Mouse (Mus musculus) erythroblast, embryonic 14.5 days (primary cell): Measurements from ENCODE around the gene Ermard. TPM values are rescaled to one million over a fixed set of nuclear protein-coding genes. Genes with fewer than 3 reads are reported as not detected.
"Not testable (repeated sequence)": the region's sequence is repeated elsewhere in the genome, so short reads cannot be mapped to it uniquely, and the experiment has no call there.

Experiments used
- H3K27me3 ChIP-seq: 2 replicates; pipeline ENCODE4 v1.6.1; 2012; ENCODE audit warnings: inconsistent platforms; ENCODE audit not compliant: control insufficient read depth
- H3K36me3 ChIP-seq: 2 replicates; pipeline ENCODE4 v1.6.1; 2012; ENCODE audit warnings: mild to moderate bottlenecking, inconsistent platforms; ENCODE audit not compliant: control insufficient read depth
- H3K4me1 ChIP-seq: 2 replicates; pipeline ENCODE4 v1.6.1; 2012; ENCODE audit warnings: inconsistent platforms; ENCODE audit not compliant: control insufficient read depth
- H3K4me3 ChIP-seq: replicated peaks from 2 replicates; pipeline ENCODE3; 2012; ENCODE audit warnings: moderate library complexity, mild to moderate bottlenecking, inconsistent platforms
- H3K9me3 ChIP-seq: 2 replicates; pipeline ENCODE4 v1.6.1; 2012; ENCODE audit warnings: low read length, inconsistent platforms, mixed read lengths; ENCODE audit not compliant: control insufficient read depth
- polyA plus RNA-seq: library from polyadenylated mRNA; stranded (reverse); fragments of >175 nt; gene quantifications from 2 replicates; pipeline ENCODE4 v1.2.3, GENCODE M21; 2012

Gene Ermard
- polyA plus RNA-seq: 0.03 and 0.13 TPM in 2 replicates

- not testable (repeated sequence) for H3K4me1 ChIP-seq, H3K27me3 ChIP-seq, H3K36me3 ChIP-seq, H3K9me3 ChIP-seq, H3K4me3 ChIP-seq
These were observed at the start of gene Ermard, which contains the start of the genes Tcte3 and Gm3448 for GRCm38 (mm10) chr17:15041175-15041729. TSS of gene Ermard (plus strand) at chr17:15041208. TSS of gene Tcte3 (minus strand) at chr17:15041488. TSS of gene Gm3448 (minus strand) at chr17:15041537.

- H3K4me1 ChIP-seq, H3K9me3 ChIP-seq, H3K27me3 ChIP-seq, H3K4me3 ChIP-seq, H3K36me3 ChIP-seq: not testable (repeated sequence)
These were observed 48.4 kb upstream of the Ermard start for GRCm38 (mm10) chr17:14992522-14993138.

- not testable (repeated sequence) for H3K9me3 ChIP-seq
These were observed 47.7 kb upstream of the Ermard start for GRCm38 (mm10) chr17:14993139-14993832.

GRCm38 (mm10) chr17:14994140-14994539 lies 46.9 kb upstream of the Ermard start:
- H3K36me3 ChIP-seq, H3K4me1 ChIP-seq, H3K27me3 ChIP-seq, H3K9me3 ChIP-seq, H3K4me3 ChIP-seq: not testable (repeated sequence)

More at GRCm38 (mm10) chr17:14993139-14993832, 47.7 kb upstream of the Ermard start:
- H3K27me3 ChIP-seq, H3K4me3 ChIP-seq, H3K4me1 ChIP-seq, H3K36me3 ChIP-seq: not testable (repeated sequence)

GRCm38 (mm10) chr17:15000047-15000446 lies 41.0 kb upstream of the Ermard start:
- H3K4me3 ChIP-seq, H3K27me3 ChIP-seq, H3K36me3 ChIP-seq, H3K9me3 ChIP-seq, H3K4me1 ChIP-seq: not testable (repeated sequence)

GRCm38 (mm10) chr17:15009088-15009487 lies 31.9 kb upstream of the Ermard start:
- H3K27me3 ChIP-seq, H3K36me3 ChIP-seq, H3K4me3 ChIP-seq, H3K4me1 ChIP-seq, H3K9me3 ChIP-seq: not testable (repeated sequence)

- not testable (repeated sequence) for H3K4me3 ChIP-seq, H3K36me3 ChIP-seq, H3K4me1 ChIP-seq, H3K27me3 ChIP-seq, H3K9me3 ChIP-seq
These were observed 31.1 kb upstream of the Ermard start, which contains the start of gene Gm3435 for GRCm38 (mm10) chr17:15009706-15010413. TSS of gene Gm3435 (plus strand) at chr17:15010176.

GRCm38 (mm10) chr17:15021503-15022220 lies 19.3 kb upstream of the Ermard start:
- not testable (repeated sequence) for H3K27me3 ChIP-seq, H3K36me3 ChIP-seq, H3K4me3 ChIP-seq, H3K9me3 ChIP-seq, H3K4me1 ChIP-seq

- not testable (repeated sequence) for H3K4me1 ChIP-seq, H3K27me3 ChIP-seq, H3K36me3 ChIP-seq, H3K9me3 ChIP-seq, H3K4me3 ChIP-seq
These were observed 17.0 kb upstream of the Ermard start for GRCm38 (mm10) chr17:15023878-15024492.

- H3K27me3 ChIP-seq, H3K4me1 ChIP-seq, H3K4me3 ChIP-seq, H3K36me3 ChIP-seq, H3K9me3 ChIP-seq: not testable (repeated sequence)
These were observed 16.4 kb upstream of the Ermard start for GRCm38 (mm10) chr17:15024502-15025193.

- H3K36me3 ChIP-seq, H3K27me3 ChIP-seq, H3K9me3 ChIP-seq, H3K4me1 ChIP-seq, H3K4me3 ChIP-seq: not testable (repeated sequence)
These were observed 15.5 kb upstream of the Ermard start for GRCm38 (mm10) chr17:15025513-15025912.

GRCm38 (mm10) chr17:15031414-15031813 lies 9.6 kb upstream of the Ermard start:
- H3K4me3 ChIP-seq, H3K27me3 ChIP-seq, H3K36me3 ChIP-seq, H3K9me3 ChIP-seq, H3K4me1 ChIP-seq: not testable (repeated sequence)

GRCm38 (mm10) chr17:15040455-15040854 lies 553 bp upstream of the Ermard start:
- H3K27me3 ChIP-seq, H3K4me3 ChIP-seq, H3K9me3 ChIP-seq, H3K36me3 ChIP-seq, H3K4me1 ChIP-seq: not testable (repeated sequence)
